Mouse (Mus musculus) intestine, postnatal 0 days (tissue): ENCODE measurements around the gene Gar1. TPM values are rescaled to one million over a fixed set of nuclear protein-coding genes. Genes with fewer than 3 reads are reported as not detected.

ENCODE experiments used
- ATAC-seq: fragments of 200-750 bp; cut with Nextera tagmentation; 2 replicates; pipeline ENCODE4 v1.8.0; 2017; ENCODE audit warnings: mild to moderate bottlenecking, moderate TSS enrichment, moderate library complexity
- H3K27ac ChIP-seq: fragments of 300-500 bp; sonication (generic); 2 replicates; pipeline ENCODE4 v1.5.1; 2014; ENCODE audit warnings: mild to moderate bottlenecking, low read depth, low read length, moderate library complexity
- H3K27me3 ChIP-seq: fragments of 300-500 bp; sonication (generic); replicated peaks from 2 replicates; pipeline ENCODE4 v1.6.1; 2014; ENCODE audit warnings: low read length, mixed read lengths; ENCODE audit not compliant: control insufficient read depth, insufficient read depth
- H3K36me3 ChIP-seq: fragments of 300-500 bp; sonication (generic); 2 replicates; pipeline ENCODE4 v1.6.1; 2014; ENCODE audit warnings: mild to moderate bottlenecking, moderate library complexity; ENCODE audit not compliant: control insufficient read depth, insufficient read depth
- H3K4me1 ChIP-seq: fragments of 300-500 bp; sonication (generic); replicated peaks from 2 replicates; pipeline ENCODE4 v1.6.1; 2014; ENCODE audit warnings: antibody characterized with exemption, low read length, mixed read lengths; ENCODE audit not compliant: control insufficient read depth, insufficient read depth
- H3K4me2 ChIP-seq: fragments of 300-500 bp; sonication (generic); replicated peaks from 2 replicates; pipeline ENCODE4 v1.6.1; 2014; ENCODE audit warnings: low read depth, mild to moderate bottlenecking, moderate library complexity
- H3K4me3 ChIP-seq: fragments of 300-500 bp; sonication (generic); 2 replicates; pipeline ENCODE4 v1.5.1; 2014; ENCODE audit warnings: low read depth, low read length
- H3K9ac ChIP-seq: fragments of 300-500 bp; sonication (generic); 2 replicates; pipeline ENCODE4 v1.6.1; 2014; ENCODE audit warnings: mild to moderate bottlenecking, low read depth, low read length
- H3K9me3 ChIP-seq: fragments of 300-500 bp; sonication (generic); 2 replicates; pipeline ENCODE4 v1.6.1; 2016; ENCODE audit warnings: mixed run types; ENCODE audit not compliant: control insufficient read depth
- CTCF ChIP-seq: sonication (generic); IDR thresholded peaks from 2 replicates; pipeline ENCODE4 v1.5.1; 2016; ENCODE audit warnings: low read depth, mild to moderate bottlenecking, control low read depth, antibody characterized with exemption, moderate library complexity
- WGBS: fragments of 180-500 bp; shearing (Covaris S2); extraction: QIAGEN DNeasy Blood & Tissue Kit; methylation state at CpG from one replicate; pipeline ENCODE4 v1.1.7; 2014; 5-methylcytosine and 5-hydroxymethylcytosine counted together
- polyA plus RNA-seq: library from polyadenylated mRNA; unstranded; fragments of >200 nt; fragmentation: Nextera tagmentation; extraction: Ambion mirVana; gene quantifications from 2 replicates; pipeline ENCODE4 v1.2.1, GENCODE M21; 2015

Gene Gar1
- polyA plus RNA-seq, 1 experiment from 2014 or later, result 31.1 TPM

- Histone ChIP-seq H3K4me3 (no peak overlapping the region), H3K9ac (no peak overlapping the region), H3K9me3 (0 out of 2 replicates have a peak, but pooled peaks cover 3% of the 10 kb centered on the region), H3K4me2 (no peak overlapping the region), H3K27me3 (no peaks in the 10 kb centered on the region), H3K4me1 (no peaks in the 10 kb centered on the region), H3K27ac (no peak overlapping the region), H3K36me3 (0 out of 2 replicates have a peak, but pooled peaks cover 5% of the 10 kb centered on the region)
- no peak for TF ChIP-seq CTCF
- 69% methylated on average over 2 of the region's 2 CpGs for WGBS
- no peak for ATAC-seq
Measured at GRCm38 (mm10) chr3:129862592-129862991, 31.4 kb upstream of the Gar1 start.

GRCm38 (mm10) chr3:129846846-129847245, 15.7 kb upstream of the Gar1 start:
- H3K36me3 ChIP-seq, result no peaks in the 10 kb centered on the region
- H3K4me1 ChIP-seq, result no peaks in the 10 kb centered on the region
- no peaks in the 10 kb centered on the region for H3K27me3 ChIP-seq
- 76% methylated on average over 7 of the region's 7 CpGs for WGBS
- no peak overlapping the region for H3K4me3 ChIP-seq
- H3K9ac ChIP-seq, result no peak overlapping the region
- no peak for ATAC-seq
- H3K27ac ChIP-seq, result no peak overlapping the region
- H3K9me3 ChIP-seq, result no peaks in the 10 kb centered on the region
- H3K4me2 ChIP-seq, result no peak overlapping the region
- TF ChIP-seq CTCF, result no peak

GRCm38 (mm10) chr3:129845868-129846267, 14.7 kb upstream of the Gar1 start:
- Histone ChIP-seq H3K4me3 (no peak overlapping the region), H3K27me3 (no peaks in the 10 kb centered on the region), H3K4me2 (no peak overlapping the region), H3K9ac (no peak overlapping the region), H3K36me3 (no peaks in the 10 kb centered on the region), H3K4me1 (no peaks in the 10 kb centered on the region), H3K27ac (no peak overlapping the region), H3K9me3 (no peaks in the 10 kb centered on the region)
- TF ChIP-seq CTCF, result no peak
- no peak for ATAC-seq
- 69% methylated on average over 2 of the region's 2 CpGs for WGBS

GRCm38 (mm10) chr3:129838017-129838416, 6.8 kb upstream of the Gar1 start:
- H3K4me2 ChIP-seq, result peak overlapping the region; percentile 43; the same call in 1 of the 2 replicates
- no peak overlapping the region for H3K9ac ChIP-seq
- no peak for ATAC-seq
- TF ChIP-seq CTCF, result no peak
- H3K36me3 ChIP-seq, result no peaks in the 10 kb centered on the region
- no peaks in the 10 kb centered on the region for H3K27me3 ChIP-seq
- 40% methylated on average over 7 of the region's 7 CpGs for WGBS
- no peaks in the 10 kb centered on the region for H3K9me3 ChIP-seq
- no peaks in the 10 kb centered on the region for H3K4me1 ChIP-seq
- H3K27ac ChIP-seq, result no peak overlapping the region
- no peak overlapping the region for H3K4me3 ChIP-seq

- no peak for TF ChIP-seq CTCF
- 47% methylated on average over 6 of the region's 6 CpGs for WGBS
- peak overlapping the region; percentile 25 for H3K4me3 ChIP-seq
- no peak overlapping the region for H3K27ac ChIP-seq
- H3K27me3 ChIP-seq, result no peaks in the 10 kb centered on the region
- no peaks in the 10 kb centered on the region for H3K9me3 ChIP-seq
- H3K9ac ChIP-seq, result no peak overlapping the region
- H3K36me3 ChIP-seq, result no peaks in the 10 kb centered on the region
- H3K4me1 ChIP-seq, result no peaks in the 10 kb centered on the region
- ATAC-seq, result no peak
- H3K4me2 ChIP-seq, result peak overlapping the region; percentile 57
Measured at GRCm38 (mm10) chr3:129836965-129837364, 5.8 kb upstream of the Gar1 start.

- 7% methylated on average over 11 of the region's 11 CpGs for WGBS
- ATAC-seq, result peak; percentile 83
Measured at GRCm38 (mm10) chr3:129836051-129836697, 5.0 kb upstream of the Gar1 start.

More at GRCm38 (mm10) chr3:129836051-129836697, 5.0 kb upstream of the Gar1 start:
- H3K4me1 ChIP-seq, result no peaks in the 10 kb centered on the region
- TF ChIP-seq CTCF, result no peak
- H3K9me3 ChIP-seq, result no peaks in the 10 kb centered on the region
- peak overlapping the region; percentile 76 for H3K27ac ChIP-seq
- H3K4me3 ChIP-seq, result peak overlapping the region; percentile 25
- H3K27me3 ChIP-seq, result no peaks in the 10 kb centered on the region
- 0 out of 2 replicates have a peak overlapping the region, but pooled peaks have one; percentile 5 for H3K9ac ChIP-seq
- no peaks in the 10 kb centered on the region for H3K36me3 ChIP-seq
- H3K4me2 ChIP-seq, result peak overlapping the region; percentile 57
